11 mouse cellular contexts compared by ENCODE assay signal in genomic region chr6:67056108-67056888, GRCm38 (mm10). TPM values are rescaled to one million over a fixed set of nuclear protein-coding genes. Genes with fewer than 3 reads are reported as not detected.
A peak's percentile ranks its signal among the peaks of the same experiment; 100 is the strongest.
DNase-seq lines count a peak whose midpoint lies in the region; ATAC-seq and TF ChIP-seq lines count a peak whose summit lies in the region.
"Had no signal": no experiment of that assay in that cellular context is flagged by ENCODE, and none has a peak within 500 bp of the region (broad histone marks: within the 10 kb centered on the region; RNA-seq: fewer than 3 reads in every experiment).

No protein-coding gene starts in this region.

- no peak for DNase-seq in lung, postnatal 0 days (ENCODE audit: low spot score)
- DNase-seq in lung, postnatal 36 days: no peak
- DNase-seq in G1E (ENCODE audit: low spot score): no peak
- peak; percentile 65 for DNase-seq in naive thymus-derived CD4-positive, alpha-beta T cell, adult 2 months (ENCODE audit: low read depth)
- no peak for DNase-seq in urinary bladder, postnatal 4 days (ENCODE audit: low spot score in 2 of 2)
- DNase-seq in right cerebral cortex, postnatal 25 days: no peak
- DNase-seq in lung, postnatal 14 days: no peak

- TF ChIP-seq EP300 in lung, postnatal 0 days (IDR thresholded peaks at IDR 0.05): no peak

- WGBS in lung, postnatal 0 days: 50% methylated on average over 15 of the region's 15 CpGs

- H3K27ac ChIP-seq in lung, postnatal 0 days (ENCODE audit: low read length): no peak overlapping the region
- H3K27ac ChIP-seq: hindbrain, embryonic 10.5 days; kidney, postnatal 0 days; limb, embryonic 12.5 days had no signal

- H3K9ac ChIP-seq in lung, postnatal 0 days (replicated peaks; ENCODE audit: low read depth): no peak overlapping the region
- H3K9ac ChIP-seq: limb, embryonic 12.5 days had no signal

- H3K9me3 ChIP-seq in lung, postnatal 0 days (ENCODE audit: low read length): no peaks in the 10 kb centered on the region
- no peaks in the 10 kb centered on the region for H3K9me3 ChIP-seq in G1E (replicated peaks)
- H3K9me3 ChIP-seq: hindbrain, embryonic 10.5 days; limb, embryonic 12.5 days had no signal

- TF ChIP-seq CTCF in lung, postnatal 0 days (IDR thresholded peaks at IDR 0.05): no peak
- TF ChIP-seq CTCF in G1E (IDR thresholded peaks at IDR 0.05; ENCODE audit: low read depth, low read length): no peak

- no peak overlapping the region for H3K4me2 ChIP-seq in lung, postnatal 0 days (replicated peaks; ENCODE audit: low read depth, low read length)
- H3K4me2 ChIP-seq: limb, embryonic 12.5 days had no signal

- H3K36me3 ChIP-seq in lung, postnatal 0 days (ENCODE audit: insufficient read depth, low read length): no peaks in the 10 kb centered on the region
- no peaks in the 10 kb centered on the region for H3K36me3 ChIP-seq in G1E (replicated peaks)
- H3K36me3 ChIP-seq: hindbrain, embryonic 10.5 days; limb, embryonic 12.5 days had no signal

- H3K4me3 ChIP-seq in lung, postnatal 0 days (ENCODE audit: low read depth, low read length): no peak overlapping the region
- H3K4me3 ChIP-seq in G1E (ENCODE audit: low read depth, low read length): peak overlapping the region; percentile 25; the same call in 1 of the 2 replicates
- H3K4me3 ChIP-seq: hindbrain, embryonic 10.5 days; limb, embryonic 12.5 days had no signal

- no peaks in the 10 kb centered on the region for H3K27me3 ChIP-seq in lung, postnatal 0 days (replicated peaks; ENCODE audit: insufficient read depth, low read length)
- no peaks in the 10 kb centered on the region for H3K27me3 ChIP-seq in G1E (ENCODE audit: insufficient read depth, low read length)
- H3K27me3 ChIP-seq: limb, embryonic 12.5 days had no signal

- 0 out of 2 replicates have a peak, but pooled peaks cover 4% of the 10 kb centered on the region for H3K4me1 ChIP-seq in lung, postnatal 0 days (ENCODE audit: insufficient read depth, low read depth, low read length)
- peaks cover 43% of the 10 kb centered on the region for H3K4me1 ChIP-seq in G1E (ENCODE audit: insufficient read depth, low read depth, low read length)
- H3K4me1 ChIP-seq: hindbrain, embryonic 10.5 days; limb, embryonic 12.5 days had no signal

- ATAC-seq in lung, postnatal 0 days: 0 out of 2 replicates have a peak, but pooled peaks have one; percentile 35
- ATAC-seq in G1E (ENCODE audit: extremely low read depth, insufficient number of reproducible peaks, low FRiP score, poor library complexity, severe bottlenecking): peak; percentile 75
- ATAC-seq in inflammation-experienced regulatory T-cells, adult 6 months: peak; percentile 85

RNA-seq across cellular contexts. Expression of gene Gadd45a, which starts 19.0 kb away (rescaled TPM):
- 34.7 and 35.7 TPM in 2 replicates for polyA plus RNA-seq in lung, postnatal 0 days (2015; fragmentation: Nextera tagmentation; extraction: Ambion mirVana)
- total RNA-seq in G1E (2014; fragmentation: Nextera tagmentation) (118 and 134 TPM in 2 replicates), G1E (2017) (110 and 118 TPM in 2 replicates)
- 111 and 121 TPM in 2 replicates for polyA plus RNA-seq in G1E (2012)
- 1 to 10 TPM; 5.2 to 6.5 (median 5.3) TPM for polyA plus RNA-seq in inflammation-experienced regulatory T-cells, adult 6 months (2017; shearing (Covaris generic))

Comparison
In these comparisons a context has a peak if more than half of its experiments do, and no peak if none do; other contexts are left out.
1. ATAC-seq: peak in every context shown above with its lines; median percentile 85 in inflammation-experienced regulatory T-cells, adult 6 months; 75 in G1E; 35 in lung, postnatal 0 days.